Mouse (Mus musculus) hindbrain, embryonic 15.5 days (tissue): Measurements from ENCODE around the gene Trnp1. TPM values are rescaled to one million over a fixed set of nuclear protein-coding genes. Genes with fewer than 3 reads are reported as not detected.
A peak's percentile ranks its signal among the peaks of the same experiment; 100 is the strongest.

Experiments used
- ATAC-seq: fragments of 200-750 bp; cut with Nextera tagmentation; 2 replicates; pipeline ENCODE4 v1.8.0; 2017; ENCODE audit warnings: low read depth, moderate number of reproducible peaks, moderate TSS enrichment; ENCODE audit not compliant: low FRiP score
- H3K27ac ChIP-seq: fragments of 300-500 bp; sonication (generic); replicated peaks from 2 replicates; pipeline ENCODE4 v1.5.1; 2015; ENCODE audit warnings: mild to moderate bottlenecking, inconsistent platforms
- H3K27me3 ChIP-seq: fragments of 300-500 bp; sonication (generic); 2 replicates; pipeline ENCODE4 v1.6.1; 2015; ENCODE audit warnings: control low read depth, inconsistent platforms
- H3K36me3 ChIP-seq: fragments of 300-500 bp; sonication (generic); 2 replicates; pipeline ENCODE4 v1.6.1; 2015; ENCODE audit warnings: control low read depth, inconsistent platforms
- H3K4me1 ChIP-seq: fragments of 300-500 bp; sonication (generic); replicated peaks from 2 replicates; pipeline ENCODE4 v1.6.1; 2015; ENCODE audit warnings: control low read depth, inconsistent platforms
- H3K4me2 ChIP-seq: fragments of 300-500 bp; sonication (generic); 2 replicates; pipeline ENCODE4 v1.6.1; 2015; ENCODE audit warnings: moderate library complexity, mild to moderate bottlenecking, inconsistent platforms
- H3K4me3 ChIP-seq: fragments of 300-500 bp; sonication (generic); 2 replicates; pipeline ENCODE4 v1.5.1; 2015; ENCODE audit warnings: mild to moderate bottlenecking, inconsistent platforms
- H3K9ac ChIP-seq: fragments of 300-500 bp; sonication (generic); 2 replicates; pipeline ENCODE4 v1.6.1; 2015; ENCODE audit warnings: inconsistent platforms
- H3K9me3 ChIP-seq: fragments of 300-500 bp; sonication (generic); 2 replicates; pipeline ENCODE4 v1.6.1; 2016; ENCODE audit warnings: control low read depth, inconsistent platforms
- WGBS: fragments of 180-500 bp; shearing (Covaris S2); methylation state at CpG from one replicate; pipeline ENCODE4 v1.1.7; 2015; 5-methylcytosine and 5-hydroxymethylcytosine counted together
- polyA plus RNA-seq: library from polyadenylated mRNA; unstranded; fragments of >200 nt; fragmentation: Nextera tagmentation; extraction: Ambion mirVana; gene quantifications from 2 replicates; pipeline ENCODE4 v1.2.1, GENCODE M21; 2015

Trnp1 gene
- polyA plus RNA-seq, 1 experiment from 2014 or later = 10.8 TPM

DNA sequence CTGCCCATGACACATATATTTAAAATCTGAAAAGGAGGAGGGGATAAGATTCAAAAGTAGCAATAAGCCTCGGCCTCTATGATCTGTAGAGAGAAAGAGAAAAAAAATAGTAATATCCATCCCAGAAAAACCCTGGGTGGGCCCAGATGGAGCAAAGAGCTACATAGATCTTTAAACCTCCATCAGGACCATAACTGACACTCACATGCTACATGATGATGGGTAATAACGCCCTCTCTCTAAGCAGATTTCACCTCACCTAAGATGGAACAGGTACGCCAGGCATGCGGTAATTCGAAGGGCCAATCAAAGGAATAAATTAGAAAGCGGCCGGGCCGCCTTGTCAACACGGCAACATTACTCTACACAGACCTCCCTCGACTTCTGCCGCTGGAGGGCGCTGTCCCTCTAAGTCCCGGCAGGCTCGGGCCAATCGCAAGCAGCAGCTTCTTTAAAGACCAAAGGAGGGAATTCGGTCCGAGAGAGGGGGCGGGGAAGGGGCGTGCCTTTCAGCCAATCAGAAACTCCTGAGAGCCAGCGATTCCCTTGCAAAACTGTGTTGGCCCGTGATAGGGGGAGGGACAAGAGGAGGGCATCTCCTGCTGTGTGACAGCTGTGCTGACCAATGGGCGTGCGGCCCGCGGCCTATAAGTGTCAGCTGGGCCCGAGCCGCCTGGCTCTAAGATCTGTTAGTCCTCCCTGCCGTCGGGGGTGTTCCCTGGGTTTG is 18.7 kb downstream of the Trnp1 start, which contains the start of gene Tent5b:
Tent5b (plus strand) TSS at position 675 of the 727 bp plus-strand sequence.
- H3K4me2 ChIP-seq = peak within 1 kb of the TSS; percentile 55
- WGBS = 2% methylated on average over 28 of the region's 29 CpGs
- no peak within 1 kb of the TSS for H3K9ac ChIP-seq
- no peaks in the 10 kb centered on the region for H3K36me3 ChIP-seq
- H3K27ac ChIP-seq = no peak within 1 kb of the TSS
- peak; percentile 97 for ATAC-seq
- H3K9me3 ChIP-seq = no peaks in the 10 kb centered on the region
- peaks cover 30% of the 10 kb centered on the region for H3K27me3 ChIP-seq
- H3K4me1 ChIP-seq = peaks cover 9% of the 10 kb centered on the region
- peak within 1 kb of the TSS; percentile 39 for H3K4me3 ChIP-seq

GRCm38 (mm10) chr4:133473833-133474232 is 24.5 kb downstream of the Trnp1 start:
- WGBS = 66% methylated on average over 2 of the region's 2 CpGs
- Histone ChIP-seq H3K9ac (no peak overlapping the region), H3K27me3 (peaks cover 14% of the 10 kb centered on the region)

GRCm38 (mm10) chr4:133471135-133471821 is 27.1 kb downstream of the Trnp1 start:
- no peak overlapping the region for H3K4me3 ChIP-seq
- no peak for ATAC-seq
- H3K9me3 ChIP-seq = no peaks in the 10 kb centered on the region
- H3K4me2 ChIP-seq = no peak overlapping the region
- no peaks in the 10 kb centered on the region for H3K36me3 ChIP-seq
- 81% methylated on average over 7 of the region's 7 CpGs for WGBS
- H3K27ac ChIP-seq = no peak overlapping the region
- H3K9ac ChIP-seq = no peak overlapping the region
- H3K27me3 ChIP-seq = peaks cover 17% of the 10 kb centered on the region
- H3K4me1 ChIP-seq = peaks cover 14% of the 10 kb centered on the region

More at GRCm38 (mm10) chr4:133473833-133474232, 24.5 kb downstream of the Trnp1 start:
- 0 out of 2 replicates have a peak, but pooled peaks cover 2% of the 10 kb centered on the region for H3K4me1 ChIP-seq
- no peaks in the 10 kb centered on the region for H3K36me3 ChIP-seq
- H3K4me3 ChIP-seq = no peak overlapping the region
- no peaks in the 10 kb centered on the region for H3K9me3 ChIP-seq
- H3K4me2 ChIP-seq = no peak overlapping the region
- ATAC-seq = no peak
- H3K27ac ChIP-seq = no peak overlapping the region

GRCm38 (mm10) chr4:133469122-133469521 is 29.2 kb downstream of the Trnp1 start:
- no peaks in the 10 kb centered on the region for H3K9me3 ChIP-seq
- no peak for ATAC-seq
- no peaks in the 10 kb centered on the region for H3K36me3 ChIP-seq
- no peak overlapping the region for H3K4me3 ChIP-seq
- peaks cover 14% of the 10 kb centered on the region for H3K4me1 ChIP-seq
- peaks cover 17% of the 10 kb centered on the region for H3K27me3 ChIP-seq
- 21% methylated on average over 12 of the region's 12 CpGs for WGBS
- no peak overlapping the region for H3K27ac ChIP-seq
- no peak overlapping the region for H3K9ac ChIP-seq
- H3K4me2 ChIP-seq = peak overlapping the region; percentile 98

- peak overlapping the region; percentile 44 for H3K9ac ChIP-seq
- peak overlapping the region; percentile 49 for H3K4me3 ChIP-seq
- peaks cover 14% of the 10 kb centered on the region for H3K4me1 ChIP-seq
- no peak overlapping the region for H3K27ac ChIP-seq
- ATAC-seq = no peak
- H3K9me3 ChIP-seq = no peaks in the 10 kb centered on the region
- 1% methylated on average over 27 of the region's 27 CpGs for WGBS
- H3K36me3 ChIP-seq = no peaks in the 10 kb centered on the region
- peaks cover 17% of the 10 kb centered on the region for H3K27me3 ChIP-seq
- H3K4me2 ChIP-seq = peak overlapping the region; percentile 98
Observed at GRCm38 (mm10) chr4:133468080-133468479, 30.3 kb downstream of the Trnp1 start.

DNA sequence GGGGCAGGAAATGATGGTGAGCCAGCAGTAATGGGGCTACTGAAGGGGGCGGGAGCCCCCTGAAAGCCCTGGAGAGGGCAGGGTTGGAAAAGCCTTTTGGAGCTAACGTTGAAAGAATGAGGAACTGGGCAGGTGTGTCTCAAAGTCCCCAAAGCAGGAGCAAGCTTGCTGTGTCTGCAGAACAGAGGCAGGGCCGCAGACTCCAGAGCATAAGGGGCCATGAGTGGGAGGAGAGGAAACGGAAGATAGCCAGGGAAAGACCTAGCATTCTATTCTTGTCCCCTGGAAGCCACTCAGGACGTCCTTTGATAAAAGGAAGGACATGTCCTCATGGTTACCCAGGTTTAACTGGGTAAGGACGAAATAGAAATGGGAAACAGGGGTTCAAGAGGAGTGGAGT is 35.2 kb downstream of the Trnp1 start:
- peaks cover 4% of the 10 kb centered on the region; the same call in 1 of the 2 replicates for H3K27me3 ChIP-seq
- H3K27ac ChIP-seq = no peak overlapping the region
- no peak for ATAC-seq
- H3K36me3 ChIP-seq = no peaks in the 10 kb centered on the region
- H3K4me1 ChIP-seq = peaks cover 5% of the 10 kb centered on the region
- H3K4me2 ChIP-seq = no peak overlapping the region
- H3K4me3 ChIP-seq = no peak overlapping the region
- no peaks in the 10 kb centered on the region for H3K9me3 ChIP-seq
- whole genome bisulfite sequencing = 68% methylated on average over 6 of the region's 6 CpGs
- H3K9ac ChIP-seq = no peak overlapping the region

GRCm38 (mm10) chr4:133461362-133461761 is 37.0 kb downstream of the Trnp1 start:
- H3K27ac ChIP-seq = no peak overlapping the region
- H3K27me3 ChIP-seq = no peaks in the 10 kb centered on the region
- no peak overlapping the region for H3K4me2 ChIP-seq
- H3K4me3 ChIP-seq = no peak overlapping the region
- ATAC-seq = no peak
- no peaks in the 10 kb centered on the region for H3K9me3 ChIP-seq
- H3K4me1 ChIP-seq = no peaks in the 10 kb centered on the region
- 66% methylated on average over 4 of the region's 4 CpGs for WGBS
- H3K9ac ChIP-seq = no peak overlapping the region
- H3K36me3 ChIP-seq = no peaks in the 10 kb centered on the region

GRCm38 (mm10) chr4:133460796-133461325 is 37.5 kb downstream of the Trnp1 start:
- H3K36me3 ChIP-seq = no peaks in the 10 kb centered on the region
- H3K27ac ChIP-seq = no peak overlapping the region
- H3K4me2 ChIP-seq = no peak overlapping the region
- H3K9me3 ChIP-seq = no peaks in the 10 kb centered on the region
- H3K4me1 ChIP-seq = no peaks in the 10 kb centered on the region
- no peak overlapping the region for H3K4me3 ChIP-seq
- WGBS = 45% methylated on average over 5 of the region's 5 CpGs
- H3K9ac ChIP-seq = no peak overlapping the region
- no peaks in the 10 kb centered on the region for H3K27me3 ChIP-seq
- ATAC-seq = no peak

DNA sequence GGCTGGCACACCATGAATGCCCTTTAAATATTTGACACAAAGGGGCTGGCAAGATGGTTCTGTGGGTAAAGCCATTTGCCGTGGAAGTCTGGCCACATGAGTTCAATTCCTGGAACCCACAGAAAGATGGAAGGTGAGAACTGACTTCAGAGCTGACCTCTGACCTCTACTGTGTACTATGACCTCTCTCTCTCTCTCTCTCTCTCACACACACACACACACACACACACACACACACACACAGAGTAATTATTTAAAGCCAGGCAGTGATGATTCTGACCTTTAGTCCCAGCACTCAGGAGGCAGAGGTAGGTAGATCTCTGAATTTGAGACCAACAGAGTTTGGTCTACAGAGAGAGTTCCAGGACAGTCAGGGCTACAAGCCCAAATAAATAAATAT is 38.3 kb downstream of the Trnp1 start:
- Histone ChIP-seq H3K4me3 (no peak overlapping the region), H3K4me2 (no peak overlapping the region), H3K4me1 (no peaks in the 10 kb centered on the region), H3K9me3 (no peaks in the 10 kb centered on the region), H3K27me3 (no peaks in the 10 kb centered on the region), H3K9ac (no peak overlapping the region), H3K36me3 (no peaks in the 10 kb centered on the region), H3K27ac (no peak overlapping the region)
- ATAC-seq = no peak
- 79% methylated on average over 1 of the region's 1 CpGs for WGBS

DNA sequence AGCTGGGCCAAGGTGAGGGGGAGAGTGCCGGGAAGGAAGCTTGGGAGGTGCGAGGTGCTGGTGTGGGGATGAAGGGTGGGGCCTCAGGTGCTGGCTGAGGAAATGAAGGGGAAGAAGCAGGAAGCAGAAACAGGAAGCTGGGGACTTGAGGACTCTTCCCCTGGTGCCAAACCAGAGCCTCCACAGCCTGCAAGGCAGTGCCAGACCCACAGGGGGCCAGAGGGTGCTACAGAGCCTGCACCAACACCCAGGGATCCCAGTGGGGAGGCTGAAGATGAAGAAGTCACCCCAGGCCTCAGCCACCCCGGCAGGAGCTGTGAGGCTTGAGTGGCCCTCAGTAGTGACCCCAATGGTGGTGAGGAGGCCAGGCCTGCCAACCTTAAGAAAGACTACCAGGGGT is 40.3 kb downstream of the Trnp1 start:
- H3K9ac ChIP-seq = no peak overlapping the region

GRCm38 (mm10) chr4:133452433-133452832 is 45.9 kb downstream of the Trnp1 start:
- H3K27me3 ChIP-seq = no peaks in the 10 kb centered on the region
- H3K4me3 ChIP-seq = no peak overlapping the region
- ATAC-seq = no peak
- no peaks in the 10 kb centered on the region for H3K9me3 ChIP-seq
- H3K27ac ChIP-seq = no peak overlapping the region
- H3K9ac ChIP-seq = no peak overlapping the region
- no peaks in the 10 kb centered on the region for H3K36me3 ChIP-seq
- WGBS = 79% methylated on average over 7 of the region's 7 CpGs
- no peak overlapping the region for H3K4me2 ChIP-seq
- H3K4me1 ChIP-seq = 0 out of 2 replicates have a peak, but pooled peaks cover 7% of the 10 kb centered on the region

More for the DNA sequence above, 40.3 kb downstream of the Trnp1 start:
- H3K27me3 ChIP-seq = no peaks in the 10 kb centered on the region
- no peaks in the 10 kb centered on the region for H3K9me3 ChIP-seq
- no peak for ATAC-seq
- H3K27ac ChIP-seq = no peak overlapping the region
- WGBS = 85% methylated on average over 3 of the region's 3 CpGs
- H3K36me3 ChIP-seq = no peaks in the 10 kb centered on the region
- H3K4me2 ChIP-seq = no peak overlapping the region
- no peaks in the 10 kb centered on the region for H3K4me1 ChIP-seq
- H3K4me3 ChIP-seq = no peak overlapping the region

- H3K9me3 ChIP-seq = no peaks in the 10 kb centered on the region
- ATAC-seq = no peak
Observed at GRCm38 (mm10) chr4:133451536-133451935, 46.8 kb downstream of the Trnp1 start.

More at GRCm38 (mm10) chr4:133451536-133451935, 46.8 kb downstream of the Trnp1 start:
- H3K27ac ChIP-seq = no peak overlapping the region
- no peak overlapping the region for H3K9ac ChIP-seq
- no peaks in the 10 kb centered on the region for H3K27me3 ChIP-seq
- H3K4me2 ChIP-seq = no peak overlapping the region
- H3K4me1 ChIP-seq = 0 out of 2 replicates have a peak, but pooled peaks cover 7% of the 10 kb centered on the region
- WGBS = 10% methylated on average over 10 of the region's 10 CpGs
- no peak overlapping the region for H3K4me3 ChIP-seq
- H3K36me3 ChIP-seq = no peaks in the 10 kb centered on the region
